Mouse (Mus musculus) left cerebral cortex, adult 18-20 months (tissue): ENCODE data around the gene Cdh22. TPM values are rescaled to one million over a fixed set of nuclear protein-coding genes. Genes with fewer than 3 reads are reported as not detected.

ENCODE experiments used
- DNase-seq, 2 experiments: peaks; one replicate each; pipeline ENCODE4 v3.0.0; 2021 to 2022; ENCODE audit warnings: low spot score in 2 of 2, mixed read lengths in 1 of 2
- long read RNA-seq, 2 experiments: library from polyadenylated mRNA; stranded (forward); transcript quantifications; one replicate each; pipeline ENCODE4 v2.0.0; 2021
- total RNA-seq, 2 experiments: library from RNA; stranded (reverse); gene quantifications; 2 replicates each; pipeline ENCODE4 v1.2.3; 2021

Cdh22 gene
- total RNA-seq, result 10 to 100 TPM; 55.1 to 61.1 TPM
- long read RNA-seq, experiment 1, transcript Cdh22-201 (12 exons, 3,702 nt), result major isoform, 66 of 98 reads
- long read RNA-seq, experiment 1, partial matches to known transcripts, result 9 of 98 reads
- long read RNA-seq, experiment 1, other reads (novel, unspliced or antisense), result 23 of 98 reads
- long read RNA-seq, experiment 2, transcript Cdh22-201 (12 exons, 3,702 nt), result major isoform, 53 of 88 reads
- long read RNA-seq, experiment 2, partial matches to known transcripts, result 18 of 88 reads
- long read RNA-seq, experiment 2, other reads (novel, unspliced or antisense), result 17 of 88 reads

GRCm38 (mm10) chr2:165234613-165235291 is at the start of gene Cdh22:
TSS of gene Cdh22 (minus strand) at chr2:165234853.
- DNase-seq, result peak; percentile 68 to 81

DNA sequence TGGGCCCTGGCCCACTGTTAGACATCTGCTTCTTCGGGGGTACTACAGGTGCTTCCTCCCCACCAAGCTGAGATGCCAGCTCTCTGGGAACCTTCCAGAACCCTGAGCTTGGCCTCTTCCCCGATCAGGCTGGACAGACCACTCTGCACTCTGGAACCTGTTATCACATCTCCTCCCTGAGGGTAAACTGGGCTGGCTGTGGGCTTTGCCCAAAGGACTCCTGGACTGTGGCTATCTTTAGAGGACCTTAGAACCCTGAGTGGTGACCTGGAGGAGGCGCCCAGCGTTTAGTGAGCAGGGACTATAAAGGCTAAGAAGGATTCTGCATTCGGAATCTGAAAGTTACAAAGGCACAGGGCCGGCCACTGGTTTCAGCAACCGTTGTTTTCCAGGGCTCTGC is 49.7 kb upstream of the Cdh22 start:
- DNase-seq, result no peak

- no peak for DNase-seq
Measured at GRCm38 (mm10) chr2:165283644-165284043, 49.0 kb upstream of the Cdh22 start.

DNA sequence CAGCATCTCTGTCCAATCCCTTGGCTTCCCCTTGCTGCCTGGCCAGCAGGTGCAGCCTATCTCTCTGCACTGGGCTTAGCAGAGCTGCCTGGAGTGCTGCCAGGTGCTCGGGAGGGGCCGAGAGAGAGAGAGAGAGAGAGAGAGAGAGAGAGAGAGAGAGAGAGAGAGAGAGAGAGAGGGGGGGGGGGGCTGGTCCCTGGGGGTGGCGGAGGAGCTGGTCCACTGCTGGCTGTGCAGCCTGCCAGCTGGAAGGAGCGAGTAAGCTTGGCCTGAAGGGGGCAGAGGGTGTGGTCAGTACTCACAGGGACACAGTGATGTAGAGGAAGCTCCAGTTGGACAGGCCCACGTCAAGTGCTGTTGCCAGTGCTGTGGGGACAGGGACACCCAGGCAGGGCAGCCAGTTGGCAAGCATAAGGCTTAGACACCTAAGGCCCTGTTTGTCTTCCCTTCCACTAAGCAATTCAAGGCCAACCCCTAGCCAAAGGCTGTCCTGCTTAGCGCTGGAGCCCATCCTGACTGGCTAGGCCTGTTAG is 47.2 kb upstream of the Cdh22 start:
- no peak for DNase-seq

- no peak for DNase-seq
Measured at GRCm38 (mm10) chr2:165279351-165279750, 44.7 kb upstream of the Cdh22 start.

DNA sequence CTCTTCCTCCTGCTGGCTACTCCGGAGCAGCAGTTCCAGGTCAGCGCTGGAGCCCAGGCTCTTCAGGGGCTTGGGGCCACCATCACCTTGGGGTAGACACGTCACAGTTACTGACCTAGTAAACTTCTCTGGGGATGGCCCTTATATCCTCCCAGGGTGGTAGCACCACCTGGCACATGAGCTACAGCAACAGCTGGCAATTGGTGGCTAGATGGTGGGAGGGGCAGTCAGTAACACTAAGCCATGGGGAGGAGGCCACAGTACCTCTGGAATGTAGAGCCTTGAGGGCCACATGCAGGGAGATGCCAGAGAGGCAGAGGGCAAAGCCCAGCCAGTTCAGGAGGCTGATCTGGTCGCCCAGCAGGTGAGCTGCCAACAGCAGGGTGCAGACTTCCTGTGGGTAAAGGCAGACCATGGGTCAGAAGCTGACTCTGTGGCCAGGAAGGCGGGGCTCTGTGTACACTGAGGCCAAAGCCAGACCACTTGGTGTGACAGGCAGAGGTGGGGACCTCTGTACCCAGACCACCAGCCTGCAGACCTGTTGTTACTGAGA is 42.6 kb upstream of the Cdh22 start:
- no peak for DNase-seq

GRCm38 (mm10) chr2:165275824-165276223 is 41.2 kb upstream of the Cdh22 start:
- DNase-seq, result peak; percentile 86

DNA sequence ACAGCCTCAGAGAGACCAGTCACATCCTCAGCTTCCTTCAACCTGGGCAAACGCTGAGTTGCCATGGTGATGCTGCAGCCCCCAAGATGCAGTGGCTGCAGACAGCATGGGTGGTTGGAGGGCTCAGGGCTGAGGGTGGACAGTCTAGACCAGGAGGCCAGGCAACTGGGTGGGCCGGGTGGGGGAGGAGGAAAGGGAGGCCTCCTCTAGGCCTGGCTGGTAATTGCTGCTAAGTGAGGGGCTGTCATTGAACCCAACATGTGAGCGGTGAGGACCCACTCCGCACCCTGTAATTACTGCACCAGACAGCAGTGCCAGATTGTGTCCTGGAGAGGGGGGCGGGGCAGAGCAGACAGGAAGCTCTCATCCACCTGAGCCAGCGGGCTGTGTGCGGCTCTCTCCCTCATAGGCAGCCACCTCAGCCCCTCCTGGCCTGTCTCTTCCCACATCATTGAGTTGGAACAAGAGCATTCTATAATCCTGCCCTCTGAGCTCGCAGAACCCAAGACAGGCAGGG is 40.5 kb upstream of the Cdh22 start:
- DNase-seq, result no peak

GRCm38 (mm10) chr2:165273589-165273988 is 38.9 kb upstream of the Cdh22 start:
- DNase-seq, result no peak

GRCm38 (mm10) chr2:165271326-165271725 is 36.7 kb upstream of the Cdh22 start:
- DNase-seq, result no peak

GRCm38 (mm10) chr2:165270858-165271257 is 36.2 kb upstream of the Cdh22 start:
- DNase-seq, result no peak

DNA sequence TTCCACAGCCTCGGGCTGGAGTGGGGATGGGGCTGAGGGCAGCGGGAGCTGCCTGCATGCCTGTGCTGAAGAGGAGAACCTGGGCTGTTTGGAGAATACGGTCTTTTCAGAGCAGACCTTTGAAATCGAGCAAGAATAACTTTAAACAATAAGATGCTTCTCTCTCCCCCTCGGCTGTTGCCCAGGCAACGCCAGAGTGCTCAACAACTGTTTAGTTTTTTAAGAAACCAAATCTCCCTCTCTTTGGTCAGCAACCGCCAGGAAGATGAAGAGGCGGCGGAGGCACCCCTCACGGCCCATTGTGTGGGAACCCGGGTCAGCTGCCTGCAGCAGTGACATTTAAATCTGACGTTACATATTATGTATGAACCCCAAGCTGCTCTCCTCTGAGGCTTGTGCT is 32.1 kb upstream of the Cdh22 start:
- DNase-seq, result peak in 1 of 2 experiments; percentile 35

GRCm38 (mm10) chr2:165263861-165264260 is 29.2 kb upstream of the Cdh22 start:
- DNase-seq, result no peak

GRCm38 (mm10) chr2:165262274-165262990 is 27.8 kb upstream of the Cdh22 start:
- no peak for DNase-seq

DNA sequence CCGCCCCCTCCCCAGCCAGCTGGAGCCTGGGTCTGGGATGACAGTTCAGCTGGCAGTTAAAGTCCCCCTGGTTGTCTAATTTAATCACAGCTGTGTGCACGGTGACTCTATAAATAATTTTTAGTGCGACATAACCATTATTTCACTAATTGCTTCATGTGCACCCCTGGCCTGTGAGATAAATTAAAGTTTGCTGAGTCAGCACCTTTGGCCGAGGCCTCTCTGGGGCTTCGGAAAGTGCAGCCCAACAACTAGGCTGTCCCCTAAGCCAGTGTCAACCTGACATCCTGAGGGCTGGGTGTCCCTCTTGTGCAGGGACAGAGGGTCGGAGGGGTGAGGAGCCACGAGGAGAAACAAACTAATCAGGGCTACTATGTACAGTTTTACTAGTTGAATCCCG is 25.2 kb upstream of the Cdh22 start:
- DNase-seq, result no peak

DNA sequence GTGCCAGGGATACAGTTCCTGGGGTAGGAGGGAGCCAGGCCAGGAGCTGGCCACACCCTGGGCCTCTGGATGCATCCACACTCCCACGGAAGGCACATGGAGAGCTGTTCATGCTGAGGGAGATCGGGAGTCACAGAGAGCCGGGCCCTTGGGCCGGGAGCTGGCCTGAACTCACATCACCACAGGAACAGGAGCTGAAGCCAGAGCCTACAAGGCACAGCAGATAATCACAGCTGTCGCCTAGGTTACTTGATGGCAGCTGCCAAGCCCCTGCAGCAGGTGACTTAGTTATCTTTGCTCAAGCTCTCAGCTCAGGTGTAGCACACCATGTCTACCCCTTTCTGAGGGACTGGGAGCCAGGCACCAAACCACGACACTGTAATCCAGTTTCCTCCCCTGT is 23.7 kb upstream of the Cdh22 start:
- no peak for DNase-seq

GRCm38 (mm10) chr2:165257151-165257834 is 22.6 kb upstream of the Cdh22 start:
- DNase-seq, result peak; percentile 75 to 86

DNA sequence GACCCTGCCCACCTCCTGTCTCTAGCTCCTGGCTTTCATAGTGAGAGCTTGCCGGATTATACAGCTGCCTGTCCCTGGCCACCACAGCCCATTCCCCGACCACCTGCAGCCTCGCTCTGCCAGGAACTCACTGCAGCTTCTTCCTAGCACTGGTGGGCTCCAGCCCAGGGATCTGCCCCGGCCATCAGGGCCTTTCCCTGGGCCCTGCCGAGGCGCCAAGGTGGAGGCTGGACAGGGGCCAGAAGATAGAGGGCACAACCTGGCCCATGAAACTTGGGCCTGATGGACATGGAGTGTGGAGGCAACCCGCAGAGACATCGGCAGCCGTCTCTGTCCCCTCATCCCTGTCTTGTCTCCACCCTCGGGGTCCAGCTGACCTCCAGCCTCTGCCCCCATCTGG is 21.6 kb upstream of the Cdh22 start:
- DNase-seq, result no peak

DNA sequence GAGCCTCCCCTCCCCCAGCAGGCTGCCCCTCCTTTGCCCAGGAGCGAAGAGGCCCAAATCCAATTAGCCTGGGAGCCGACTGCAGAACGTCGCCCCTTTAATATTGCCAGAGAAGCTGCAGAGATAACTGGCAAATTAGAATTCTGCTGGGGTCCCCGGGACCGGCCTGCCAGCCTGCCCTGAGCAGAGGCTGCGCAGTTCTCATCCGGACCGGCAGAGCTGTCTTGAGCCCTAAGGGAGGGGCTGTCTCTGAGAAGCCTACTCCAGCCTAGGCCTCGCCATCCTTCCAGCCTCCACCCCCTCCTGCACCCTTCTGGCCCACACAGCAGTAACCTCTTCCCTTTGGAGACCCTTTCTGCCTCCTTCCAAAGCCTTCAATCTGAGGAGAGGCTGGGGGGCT is 19.2 kb upstream of the Cdh22 start:
- no peak for DNase-seq

GRCm38 (mm10) chr2:165253269-165253668 is 18.6 kb upstream of the Cdh22 start:
- no peak for DNase-seq

GRCm38 (mm10) chr2:165252801-165253200 is 18.1 kb upstream of the Cdh22 start:
- DNase-seq, result no peak
